Mouse (Mus musculus) kidney, embryonic 14.5 days (tissue): Measurements from ENCODE around the gene Prss32. TPM values are rescaled to one million over a fixed set of nuclear protein-coding genes. Genes with fewer than 3 reads are reported as not detected.

Experiments used
- ATAC-seq: fragments of 200-750 bp; cut with Nextera tagmentation; 2 replicates; pipeline ENCODE4 v1.8.0; 2017; ENCODE audit warnings: moderate number of reproducible peaks, mild to moderate bottlenecking, moderate TSS enrichment, moderate library complexity; ENCODE audit not compliant: low FRiP score, low TSS enrichment
- H3K27ac ChIP-seq: fragments of 300-500 bp; sonication (generic); 2 replicates; pipeline ENCODE4 v1.5.1; 2014; ENCODE audit warnings: low read depth, mild to moderate bottlenecking, low read length, moderate library complexity, mixed read lengths
- H3K27me3 ChIP-seq: fragments of 300-500 bp; sonication (generic); 2 replicates; pipeline ENCODE4 v1.6.1; 2014; ENCODE audit warnings: mild to moderate bottlenecking, low read length; ENCODE audit not compliant: control insufficient read depth, insufficient read depth
- H3K36me3 ChIP-seq: fragments of 300-500 bp; sonication (generic); 2 replicates; pipeline ENCODE4 v1.6.1; 2014; ENCODE audit warnings: low read length, mixed read lengths; ENCODE audit not compliant: control insufficient read depth, insufficient read depth
- H3K4me1 ChIP-seq: fragments of 300-500 bp; sonication (generic); 2 replicates; pipeline ENCODE4 v1.6.1; 2014; ENCODE audit warnings: low read length, mixed read lengths; ENCODE audit not compliant: control insufficient read depth, insufficient read depth
- H3K4me2 ChIP-seq: fragments of 300-500 bp; sonication (generic); replicated peaks from 2 replicates; pipeline ENCODE4 v1.6.1; 2014; ENCODE audit warnings: low read depth, mild to moderate bottlenecking, low read length
- H3K4me3 ChIP-seq: fragments of 300-500 bp; sonication (generic); 2 replicates; pipeline ENCODE4 v1.5.1; 2014; ENCODE audit warnings: mild to moderate bottlenecking, low read length
- H3K9ac ChIP-seq: fragments of 300-500 bp; sonication (generic); 2 replicates; pipeline ENCODE4 v1.6.1; 2014; ENCODE audit warnings: low read depth, mild to moderate bottlenecking, low read length, moderate library complexity
- H3K9me3 ChIP-seq: fragments of 300-500 bp; sonication (generic); 2 replicates; pipeline ENCODE4 v1.6.1; 2016; ENCODE audit warnings: low read length; ENCODE audit not compliant: control insufficient read depth
- WGBS: fragments of 180-500 bp; shearing (Covaris S2); extraction: QIAGEN DNeasy Blood & Tissue Kit; methylation state at CpG from one replicate; pipeline ENCODE4 v1.1.7; 2014; 5-methylcytosine and 5-hydroxymethylcytosine counted together
- polyA plus RNA-seq: library from polyadenylated mRNA; unstranded; fragments of >200 nt; fragmentation: Nextera tagmentation; extraction: Ambion mirVana; gene quantifications from 2 replicates; pipeline ENCODE4 v1.2.1, GENCODE M21; 2014

Prss32 gene
- 0.14 TPM in 1 of 2 replicates, not detected in the other for polyA plus RNA-seq

DNA sequence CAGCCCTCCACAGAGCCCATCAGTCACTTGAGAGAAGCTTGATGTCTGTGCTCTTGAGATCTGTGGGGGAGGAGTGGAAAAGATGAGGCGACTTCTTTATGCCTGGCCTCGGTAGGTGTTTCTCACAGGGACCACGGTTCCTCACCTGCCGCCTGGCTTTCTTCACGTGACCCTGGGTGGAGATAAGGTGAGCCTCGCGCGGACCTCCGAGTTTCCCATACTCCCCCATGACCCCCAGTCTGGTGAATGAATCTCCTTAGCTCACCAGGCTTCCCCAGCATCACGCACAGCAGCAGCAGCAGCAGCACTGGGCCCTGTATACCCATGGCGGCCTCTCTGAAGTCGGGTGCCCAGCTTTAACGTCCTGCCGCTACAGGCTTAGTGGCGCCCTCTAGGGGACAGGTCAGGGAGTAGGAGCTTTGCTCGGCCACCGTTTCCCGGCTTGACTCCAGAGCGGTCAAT lies at the start of gene Prss32, which contains the start of gene Prss41:
Gene Prss32 (plus strand): TSS at position 44 of the 462 bp plus-strand sequence.
Gene Prss41 (minus strand): TSS at position 361 of the 462 bp plus-strand sequence.
- 16% methylated on average over 19 of the region's 19 CpGs for WGBS
- Histone ChIP-seq H3K4me3 (peak within 1 kb of the TSS; percentile 18), H3K9ac (peak within 1 kb of the TSS; percentile 1; the same call in 1 of the 2 replicates)

DNA sequence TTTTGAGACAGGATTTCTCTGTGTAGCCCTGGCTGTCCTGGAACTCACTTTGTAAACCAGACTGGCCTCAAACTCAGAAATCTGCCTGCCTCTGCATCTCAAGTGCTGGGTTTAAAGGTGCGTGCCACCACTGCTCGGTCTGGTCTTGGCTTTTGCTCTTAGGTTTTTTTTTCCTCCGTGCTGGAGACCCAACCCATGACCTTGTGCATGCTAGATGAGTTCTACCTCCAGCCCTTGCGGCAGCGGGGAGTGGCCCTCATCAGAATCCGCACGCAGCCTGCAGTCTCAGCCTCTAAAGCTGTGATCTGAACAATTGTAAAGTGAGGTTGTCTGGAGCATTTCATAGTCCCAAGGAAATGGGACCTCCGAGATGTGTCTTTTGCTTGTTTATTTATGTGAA lies 48.3 kb upstream of the Prss32 start:
- Histone ChIP-seq H3K9ac (no peak overlapping the region), H3K4me2 (no peak overlapping the region), H3K9me3 (no peaks in the 10 kb centered on the region), H3K27ac (no peak overlapping the region), H3K4me1 (0 out of 2 replicates have a peak, but pooled peaks cover 6% of the 10 kb centered on the region), H3K4me3 (no peak overlapping the region), H3K27me3 (no peaks in the 10 kb centered on the region), H3K36me3 (no peaks in the 10 kb centered on the region)
- 95% methylated on average over 8 of the region's 8 CpGs for WGBS
- no peak for ATAC-seq

More for the DNA sequence above, at the start of gene Prss32, which contains the start of gene Prss41:
- ATAC-seq: peak; percentile 54
- Histone ChIP-seq H3K9me3 (no peaks in the 10 kb centered on the region), H3K36me3 (no peaks in the 10 kb centered on the region), H3K27ac (no peak within 1 kb of the TSS), H3K4me2 (peak within 1 kb of the TSS; percentile 34), H3K27me3 (no peaks in the 10 kb centered on the region), H3K4me1 (no peaks in the 10 kb centered on the region)

DNA sequence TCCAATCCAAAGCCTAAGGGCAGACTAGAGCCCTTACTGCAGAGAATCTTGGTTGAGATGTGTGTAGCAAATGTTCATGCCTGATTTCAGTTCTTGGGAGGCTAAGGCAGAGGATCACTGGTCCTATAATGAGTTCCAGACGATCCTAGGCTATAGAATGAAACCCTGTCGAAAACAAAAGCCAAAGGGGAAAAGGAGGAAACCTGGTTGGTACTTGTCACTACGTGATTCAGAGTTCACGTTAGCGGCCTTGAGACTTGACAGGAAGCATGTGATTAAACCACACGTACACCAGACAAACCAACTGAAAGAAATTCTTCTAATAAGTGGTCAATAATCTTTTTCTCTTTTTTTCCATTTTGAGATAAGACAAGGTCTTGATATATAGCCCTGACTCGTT lies 46.3 kb upstream of the Prss32 start:
- ATAC-seq: no peak
- Histone ChIP-seq H3K4me3 (no peak overlapping the region), H3K4me2 (no peak overlapping the region), H3K4me1 (no peaks in the 10 kb centered on the region), H3K9me3 (no peaks in the 10 kb centered on the region), H3K36me3 (no peaks in the 10 kb centered on the region), H3K9ac (no peak overlapping the region), H3K27me3 (no peaks in the 10 kb centered on the region), H3K27ac (no peak overlapping the region)
- 76% methylated on average over 7 of the region's 7 CpGs for WGBS

DNA sequence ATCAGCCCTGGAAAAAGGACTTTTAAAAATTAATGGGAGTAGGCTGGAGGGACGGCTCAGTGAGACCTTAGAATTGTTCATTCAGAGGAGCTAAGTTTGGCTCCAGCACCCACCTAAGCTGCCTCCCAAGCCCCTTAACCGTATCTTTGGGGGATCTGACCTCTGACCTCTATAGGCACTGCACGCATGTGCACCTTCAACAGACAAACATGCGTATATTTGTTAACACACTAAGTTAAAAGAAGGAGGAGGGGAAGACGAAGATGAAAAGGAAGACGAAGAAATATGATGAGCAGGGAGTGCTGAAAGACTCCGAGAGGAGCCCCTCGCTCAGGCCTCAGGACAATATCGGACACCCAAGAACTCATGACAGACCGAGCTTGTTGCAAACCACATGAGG lies 42.0 kb upstream of the Prss32 start:
- 87% methylated on average over 10 of the region's 10 CpGs for WGBS
- Histone ChIP-seq H3K36me3 (no peaks in the 10 kb centered on the region), H3K4me1 (peaks cover 19% of the 10 kb centered on the region), H3K27me3 (no peaks in the 10 kb centered on the region), H3K27ac (no peak overlapping the region), H3K4me3 (no peak overlapping the region), H3K4me2 (no peak overlapping the region), H3K9me3 (no peaks in the 10 kb centered on the region), H3K9ac (no peak overlapping the region)
- no peak for ATAC-seq

DNA sequence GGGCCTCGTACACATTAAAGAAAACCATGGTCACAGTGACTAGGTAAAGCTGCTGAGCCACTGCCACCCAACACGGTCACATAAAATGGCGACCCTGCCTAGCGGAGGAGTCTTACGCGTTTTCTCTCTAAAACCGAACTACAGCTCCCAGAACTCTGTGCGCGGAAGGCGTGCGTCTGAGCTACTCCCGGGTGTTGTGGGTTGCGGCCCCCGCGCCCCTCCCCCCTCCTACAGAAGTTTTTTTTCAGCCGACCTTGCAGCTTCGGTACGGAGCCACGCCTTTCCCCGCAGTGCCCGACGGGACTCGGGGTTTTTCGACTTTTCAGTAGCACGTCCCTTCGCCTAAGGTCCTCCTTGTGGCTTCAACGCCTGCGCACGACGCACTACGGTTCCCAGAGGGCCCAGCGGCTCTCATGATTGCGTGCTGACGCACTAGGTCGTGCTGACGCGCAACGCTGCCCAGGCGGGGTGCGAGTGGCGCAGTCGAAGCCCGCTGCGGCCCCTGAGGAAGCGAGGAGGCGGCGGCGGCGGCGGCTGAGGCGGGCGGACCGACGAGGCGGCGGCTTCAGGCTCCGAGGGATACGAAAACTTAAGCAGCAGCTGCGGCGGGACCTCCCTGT lies 40.8 kb upstream of the Prss32 start:
- no peaks in the 10 kb centered on the region for H3K9me3 ChIP-seq
- H3K36me3 ChIP-seq: peaks cover 11% of the 10 kb centered on the region
- H3K4me2 ChIP-seq: peak overlapping the region; percentile 55
- no peaks in the 10 kb centered on the region for H3K27me3 ChIP-seq
- H3K27ac ChIP-seq: peak overlapping the region; percentile 96
- peak overlapping the region; percentile 99 for H3K9ac ChIP-seq
- peak overlapping the region; percentile 99 for H3K4me3 ChIP-seq
- peak; percentile 98 for ATAC-seq
- WGBS: under 1% methylated on average over 58 of the region's 60 CpGs
- peaks cover 23% of the 10 kb centered on the region for H3K4me1 ChIP-seq

DNA sequence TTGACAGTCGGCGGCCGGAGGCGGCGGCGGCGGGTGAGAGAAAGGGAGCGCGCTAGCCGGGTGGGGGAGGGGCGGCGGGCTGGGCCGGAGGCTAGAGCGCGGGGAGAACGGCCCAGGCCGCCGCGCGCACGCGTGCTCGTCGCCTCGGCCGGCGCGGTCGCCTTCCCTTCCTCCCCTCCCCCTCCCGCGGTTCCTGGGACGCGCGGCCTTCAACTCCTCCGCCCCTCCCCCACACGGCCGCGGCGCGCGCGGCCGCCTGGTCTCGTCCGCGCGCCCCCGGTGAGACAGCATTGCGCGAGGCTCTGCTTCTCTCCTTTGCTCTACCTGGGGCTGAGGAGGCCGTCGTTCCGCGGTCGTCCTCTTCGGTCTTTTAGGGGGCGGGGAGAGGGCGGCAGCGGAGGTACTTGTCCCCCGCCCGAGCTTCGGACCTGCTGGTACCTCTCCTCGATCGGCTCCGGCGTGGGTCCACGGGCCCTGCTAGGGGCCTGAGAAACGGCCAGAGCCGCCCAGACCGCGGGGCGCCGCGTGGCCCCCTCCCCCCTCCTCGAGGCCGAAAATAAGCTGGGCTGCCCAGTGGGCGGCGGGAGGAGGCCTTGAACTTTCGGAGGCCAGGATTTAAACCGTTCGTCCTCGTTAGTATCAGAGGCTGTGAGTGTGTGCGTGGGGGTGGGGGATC lies 40.2 kb upstream of the Prss32 start:
- H3K4me3 ChIP-seq: peak overlapping the region; percentile 99
- no peaks in the 10 kb centered on the region for H3K9me3 ChIP-seq
- H3K27me3 ChIP-seq: no peaks in the 10 kb centered on the region
- WGBS: 0% methylated on average over 50 of the region's 83 CpGs
- H3K27ac ChIP-seq: peak overlapping the region; percentile 96
- ATAC-seq: peak; percentile 70
- H3K4me1 ChIP-seq: peaks cover 23% of the 10 kb centered on the region
- H3K4me2 ChIP-seq: peak overlapping the region; percentile 48
- H3K9ac ChIP-seq: peak overlapping the region; percentile 99
- peaks cover 17% of the 10 kb centered on the region for H3K36me3 ChIP-seq

DNA sequence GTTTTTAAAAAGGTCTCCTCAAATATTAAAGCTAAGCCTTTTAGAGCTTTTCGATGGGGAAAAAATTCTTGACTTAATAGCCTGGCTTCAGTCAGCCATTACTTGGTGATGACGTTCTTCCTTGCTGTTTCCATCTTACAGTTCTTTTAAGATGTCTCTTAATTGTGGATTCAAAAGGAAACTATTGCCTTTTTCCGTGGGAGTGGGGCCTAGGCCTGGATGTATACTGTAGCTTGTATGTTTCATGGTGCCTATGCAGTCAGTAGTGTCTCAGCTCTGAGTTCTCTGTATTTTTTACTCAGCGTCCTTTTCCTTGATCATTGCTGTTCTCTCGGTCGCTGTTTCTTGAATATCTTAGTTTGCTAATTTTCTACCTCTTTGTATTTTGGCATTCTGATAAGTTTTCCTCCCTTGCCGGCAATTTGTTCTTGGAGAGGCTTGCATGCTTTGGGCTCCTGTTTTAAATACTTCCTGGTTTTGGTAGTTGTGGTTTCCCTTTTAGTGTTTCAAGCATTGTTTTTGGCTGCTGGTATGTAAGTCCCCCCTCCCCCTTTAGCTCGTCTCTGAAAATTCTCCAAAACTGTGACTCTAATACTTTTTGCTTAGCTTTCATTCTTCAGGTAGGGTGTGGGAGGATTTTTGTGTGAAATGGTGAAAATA lies 39.1 kb upstream of the Prss32 start:
- Histone ChIP-seq H3K27ac (no peak overlapping the region; the same call in 1 of the 2 replicates), H3K4me1 (peaks cover 23% of the 10 kb centered on the region), H3K9ac (peak overlapping the region; percentile 99), H3K36me3 (peaks cover 28% of the 10 kb centered on the region), H3K4me2 (peak overlapping the region; percentile 48), H3K4me3 (peak overlapping the region; percentile 99), H3K9me3 (no peaks in the 10 kb centered on the region), H3K27me3 (no peaks in the 10 kb centered on the region)
- no peak for ATAC-seq
- WGBS: 5% methylated on average over 8 of the region's 8 CpGs

DNA sequence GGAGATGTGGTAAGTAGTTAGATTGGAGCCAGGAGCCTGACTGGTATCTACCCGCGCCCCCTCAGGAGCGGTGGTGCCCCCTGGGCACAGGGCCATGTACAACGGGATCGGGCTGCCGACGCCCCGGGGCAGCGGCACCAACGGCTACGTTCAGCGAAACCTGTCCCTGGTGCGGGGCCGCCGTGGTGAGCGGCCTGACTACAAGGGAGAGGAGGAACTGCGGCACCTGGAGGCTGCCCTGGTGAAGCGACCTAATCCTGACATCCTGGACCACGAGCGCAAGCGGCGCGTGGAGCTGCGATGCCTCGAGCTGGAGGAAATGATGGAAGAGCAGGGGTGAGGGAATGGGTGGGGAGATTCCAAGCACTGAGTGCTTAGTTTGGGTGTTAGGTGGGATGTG lies 36.8 kb upstream of the Prss32 start:
- H3K9me3 ChIP-seq: no peaks in the 10 kb centered on the region
- 57% methylated on average over 25 of the region's 25 CpGs for WGBS
- H3K9ac ChIP-seq: peak overlapping the region; percentile 29
- H3K4me3 ChIP-seq: 0 out of 2 replicates have a peak overlapping the region, but pooled peaks have one; percentile 5
- no peak for ATAC-seq
- H3K4me1 ChIP-seq: peaks cover 23% of the 10 kb centered on the region
- peak overlapping the region; percentile 23 for H3K4me2 ChIP-seq
- no peak overlapping the region for H3K27ac ChIP-seq
- no peaks in the 10 kb centered on the region for H3K27me3 ChIP-seq
- H3K36me3 ChIP-seq: peaks cover 51% of the 10 kb centered on the region
